Mouse (Mus musculus) neutrophil, adult 65 days (primary cell): ENCODE measurements around the gene Chd1. TPM values are rescaled to one million over a fixed set of nuclear protein-coding genes. Genes with fewer than 3 reads are reported as not detected.

Experiments
- total RNA-seq: library from RNA; stranded (reverse); gene quantifications from 2 replicates; pipeline ENCODE4 v1.2.4, GENCODE M21; 2023

The Chd1 gene
- total RNA-seq, result 107 and 145 TPM in 2 replicates

GRCm38 (mm10) chr17:15704475-15705300, at the start of gene Chd1:
Gene Chd1 (plus strand): TSS chr17:15704967.

Other genes starting within 250 kb of the Chd1 start
- gene Psmb1, start 205.2 kb upstream of the Chd1 start, total RNA-seq, result 63.9 and 70.3 TPM in 2 replicates
- gene Tbp, start 205.1 kb upstream of the Chd1 start, total RNA-seq, result 40.5 and 41.7 TPM in 2 replicates
- 9.2 and 12.0 TPM in 2 replicates for gene Pdcd2, start 177.7 kb upstream of the Chd1 start, total RNA-seq
- 4.8 and 7.1 TPM in 2 replicates for gene Prdm9, start 140.6 kb upstream of the Chd1 start, total RNA-seq
- 1.3 and 1.6 TPM in 2 replicates for gene Rgmb, start 126.1 kb downstream of the Chd1 start, total RNA-seq